Mouse (Mus musculus) CD8-positive naive resting alpha-beta T cell, adult 2 months (primary cell): ENCODE results near the gene Slc7a7.
"Not testable (repeated sequence)": the region's sequence is repeated elsewhere in the genome, so short reads cannot be mapped to it uniquely, and the experiment has no call there.

Experiments used
- DNase-seq, 2 experiments: peaks; one replicate each; pipeline ENCODE4 v3.0.0; 2022; ENCODE audit warnings: low read depth in 2 of 2, low spot score in 2 of 2

The Slc7a7 gene

GRCm38 (mm10) chr14:54381816-54382215 is 35.8 kb downstream of the Slc7a7 start:
- DNase-seq = no peak

- no peak for DNase-seq
These were observed 37.0 kb downstream of the Slc7a7 start for GRCm38 (mm10) chr14:54380616-54381015.

DNA sequence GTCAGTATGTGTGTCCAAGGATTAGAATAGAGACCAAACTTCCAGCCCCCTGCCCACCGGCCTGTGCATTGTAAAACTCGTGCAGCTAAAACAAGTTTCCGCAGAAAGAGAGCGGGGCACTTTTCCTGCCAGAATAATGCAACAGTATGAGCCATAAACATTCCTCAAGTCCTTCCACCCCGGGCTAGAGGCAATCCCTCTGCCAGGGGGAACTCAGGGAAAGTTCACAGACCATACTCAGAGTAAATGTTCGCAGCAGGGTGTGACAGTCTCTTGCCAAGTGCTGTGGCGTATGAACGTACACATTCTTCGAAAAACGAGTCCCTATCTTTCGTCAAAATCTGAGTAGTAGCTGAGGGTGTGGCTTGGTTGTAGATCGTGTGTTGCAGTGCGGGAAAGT is 38.0 kb downstream of the Slc7a7 start:
- no peak for DNase-seq

DNA sequence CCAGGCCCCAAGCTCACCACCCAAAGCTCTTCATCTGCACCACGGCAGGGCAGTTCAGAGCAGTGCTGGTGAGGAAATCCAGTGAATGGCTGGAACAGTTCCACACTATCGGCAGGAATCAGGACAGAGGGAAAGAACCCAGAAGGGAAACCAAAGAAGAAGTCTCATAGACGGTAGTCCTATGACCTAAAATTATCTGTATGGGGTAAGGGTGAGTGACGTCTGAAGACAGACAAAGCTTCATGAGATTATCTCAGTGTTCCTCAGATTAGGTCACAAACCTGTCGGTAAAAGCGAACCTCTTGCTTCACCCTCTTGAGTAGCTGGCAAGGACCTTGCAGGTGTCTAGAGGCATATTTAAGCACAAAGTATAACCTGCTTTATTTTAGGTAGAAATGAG is 40.4 kb downstream of the Slc7a7 start:
- no peak for DNase-seq

- peak; percentile 8 to 39 for DNase-seq
These were observed 41.7 kb downstream of the Slc7a7 start for GRCm38 (mm10) chr14:54375916-54376315.

- no peak for DNase-seq
These were observed 44.7 kb downstream of the Slc7a7 start for GRCm38 (mm10) chr14:54372923-54373322.

GRCm38 (mm10) chr14:54371460-54371859 is 46.1 kb downstream of the Slc7a7 start:
- no peak for DNase-seq

DNA sequence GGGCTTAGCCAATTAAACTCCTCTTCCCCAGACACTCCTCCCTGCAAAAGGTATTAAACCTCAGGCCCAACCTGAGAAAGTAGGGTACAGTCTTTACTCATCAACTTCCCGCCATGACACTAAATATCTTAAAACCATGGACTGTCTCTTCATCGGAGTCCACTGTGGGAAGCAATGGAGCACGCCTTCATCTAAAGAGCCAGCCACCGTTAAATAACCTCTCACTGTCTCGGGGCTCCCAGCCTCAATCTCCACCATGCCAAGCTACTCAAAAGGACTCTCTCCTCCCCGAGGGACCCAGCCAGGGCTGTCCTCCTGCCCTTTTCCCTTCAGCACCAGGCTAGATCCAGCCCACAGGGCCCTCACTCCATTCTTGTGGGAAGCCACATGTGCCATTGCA is 47.0 kb downstream of the Slc7a7 start:
- no peak for DNase-seq

DNA sequence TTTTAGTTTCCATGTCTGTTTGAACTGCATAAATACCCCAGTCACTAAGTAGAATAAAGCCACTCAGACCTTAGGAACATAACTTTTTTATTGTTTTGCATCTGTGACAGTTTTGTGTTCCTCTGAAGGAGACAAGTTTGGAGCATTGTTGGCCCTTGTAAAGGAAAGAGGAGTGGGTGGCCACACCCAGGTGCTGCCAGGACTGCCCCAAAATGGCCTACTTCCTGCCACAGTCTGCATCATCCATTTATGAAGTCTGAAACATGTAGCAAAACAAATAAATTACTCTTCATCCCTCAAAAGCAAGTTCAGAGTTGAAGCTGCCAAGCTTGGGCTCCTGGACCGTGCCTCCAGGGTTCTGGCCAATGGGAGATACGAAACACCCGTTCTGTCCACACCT is 48.2 kb downstream of the Slc7a7 start:
- DNase-seq = no peak

DNA sequence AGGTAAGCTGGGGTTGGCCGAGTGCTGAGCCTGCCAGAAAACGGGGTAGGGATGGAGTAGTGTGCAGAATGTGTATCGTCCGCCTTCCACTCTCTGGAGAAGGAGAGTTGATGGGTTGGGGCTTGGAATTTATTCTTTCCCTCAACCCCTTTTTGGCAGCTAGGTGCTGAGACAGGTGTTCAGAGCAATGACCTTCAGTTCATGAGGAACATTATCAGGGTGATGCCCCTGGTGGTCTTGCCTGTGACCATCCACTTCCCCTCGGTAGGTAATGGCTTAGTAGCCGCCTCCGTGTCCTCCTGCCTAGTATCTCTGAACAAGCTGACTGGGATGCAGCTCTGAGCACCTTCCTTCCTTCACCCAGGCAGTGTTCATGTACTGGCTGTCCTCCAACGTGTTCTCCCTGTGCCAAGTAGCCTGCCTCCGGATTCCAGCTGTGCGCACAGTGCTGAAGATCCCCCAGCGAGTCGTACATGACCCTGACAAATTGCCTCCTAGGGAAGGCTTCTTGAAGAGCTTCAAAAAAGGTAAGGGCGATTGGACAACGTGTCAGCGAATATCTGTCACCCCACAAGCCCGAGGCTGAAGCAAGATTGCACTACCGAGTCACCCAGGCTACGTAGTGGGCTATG is 50.0 kb downstream of the Slc7a7 start:
- no peak for DNase-seq

GRCm38 (mm10) chr14:54366581-54366980 is 51.0 kb downstream of the Slc7a7 start:
- no peak for DNase-seq

DNA sequence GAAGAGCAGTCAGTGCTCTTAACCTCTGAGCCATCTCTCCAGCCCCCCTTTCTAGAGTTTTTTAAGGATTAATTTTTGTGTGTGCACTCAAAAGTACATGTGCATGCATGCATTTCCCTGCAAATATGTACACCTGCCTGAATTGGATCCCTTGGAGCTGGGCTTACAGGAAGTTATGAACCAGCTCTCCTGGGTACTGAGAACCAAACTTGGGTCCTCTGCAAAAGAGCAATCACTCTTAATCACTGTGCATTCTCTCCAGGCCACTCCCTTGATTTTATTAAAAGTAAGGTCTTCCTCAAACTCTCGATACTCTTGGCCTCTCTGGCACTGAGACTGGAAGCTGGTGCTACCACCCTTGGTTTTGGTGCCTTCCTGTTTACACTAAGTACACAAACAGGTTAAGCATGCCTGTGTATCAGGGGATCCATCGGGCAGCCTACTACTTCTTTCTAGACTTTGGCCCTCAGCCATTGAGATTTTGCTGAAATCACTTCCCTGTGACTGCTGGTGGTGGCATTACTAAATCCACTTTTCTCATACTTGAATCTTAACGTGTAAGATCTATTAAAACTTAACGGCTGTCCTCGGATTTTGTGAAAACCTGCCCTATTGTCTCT is 52.4 kb downstream of the Slc7a7 start:
- no peak for DNase-seq

DNA sequence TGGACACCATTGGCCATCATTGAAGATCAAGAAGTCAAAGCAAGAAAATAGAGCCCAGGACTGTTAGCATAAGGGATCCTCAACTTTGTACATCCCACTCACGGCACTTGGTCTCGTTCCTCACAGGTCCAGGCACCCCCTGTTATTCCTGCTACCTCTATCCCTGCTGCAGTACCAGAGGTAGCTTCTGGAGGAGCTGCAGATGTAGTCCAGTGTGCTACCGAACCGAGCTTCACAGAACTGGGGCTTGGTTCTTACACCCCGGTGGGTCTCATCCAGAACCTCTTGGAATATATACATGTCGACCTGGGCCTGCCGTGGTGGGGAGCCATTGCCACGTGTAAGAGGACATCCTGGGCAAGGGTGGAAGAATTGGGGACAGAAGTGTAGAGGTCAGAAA is 54.4 kb downstream of the Slc7a7 start:
- DNase-seq = no peak

- peak; percentile 95 to 97 for DNase-seq
These were observed 56.8 kb downstream of the Slc7a7 start, which contains the start of gene Oxa1l for GRCm38 (mm10) chr14:54360577-54361340. Gene Oxa1l, plus strand, starts transcription at chr14:54360834.

GRCm38 (mm10) chr14:54354406-54354805 is 63.2 kb downstream of the Slc7a7 start:
- DNase-seq = no peak

GRCm38 (mm10) chr14:54352314-54352713 is 65.3 kb downstream of the Slc7a7 start:
- DNase-seq = no peak

DNA sequence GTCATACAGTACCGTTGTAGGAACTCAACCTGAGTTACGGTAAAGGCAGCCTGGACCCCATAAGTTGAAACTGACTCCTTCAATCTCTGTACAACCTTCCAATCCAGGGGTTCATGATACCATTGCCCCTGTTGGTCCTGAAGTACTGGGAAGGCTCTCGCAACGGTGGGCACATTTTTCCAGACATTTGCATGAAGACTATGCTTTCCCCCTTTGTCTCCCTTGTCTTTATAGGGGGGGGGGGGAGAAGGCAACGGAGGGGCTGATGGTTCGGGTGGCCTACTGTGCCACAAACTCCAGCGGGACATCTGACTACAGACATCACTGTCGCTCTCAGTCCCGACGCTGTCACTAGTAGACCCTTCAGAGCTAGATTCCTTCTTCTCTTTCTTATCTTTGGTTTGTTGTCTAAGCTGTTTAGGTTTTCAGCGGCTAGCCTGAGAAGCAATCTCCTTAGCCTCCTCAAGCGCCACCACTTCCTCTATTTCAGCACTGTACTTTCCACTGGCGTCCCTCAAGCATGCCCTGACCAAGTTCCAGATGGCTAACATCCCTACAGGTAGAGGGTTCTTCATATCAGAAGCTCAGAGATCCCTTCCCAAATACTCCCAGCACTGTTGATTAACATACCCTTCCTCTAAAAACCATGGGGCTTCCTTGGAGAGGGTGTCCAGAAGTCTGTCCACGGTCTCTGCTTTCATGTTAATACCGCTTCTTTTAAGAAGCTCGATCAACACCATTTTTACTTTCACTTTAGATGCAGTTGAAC is 66.6 kb downstream of the Slc7a7 start:
- not testable (repeated sequence) for DNase-seq

- DNase-seq = not testable (repeated sequence)
These were observed 75.8 kb downstream of the Slc7a7 start for GRCm38 (mm10) chr14:54341807-54342206.

GRCm38 (mm10) chr14:54340836-54341235 is 76.7 kb downstream of the Slc7a7 start:
- DNase-seq = no peak

DNA sequence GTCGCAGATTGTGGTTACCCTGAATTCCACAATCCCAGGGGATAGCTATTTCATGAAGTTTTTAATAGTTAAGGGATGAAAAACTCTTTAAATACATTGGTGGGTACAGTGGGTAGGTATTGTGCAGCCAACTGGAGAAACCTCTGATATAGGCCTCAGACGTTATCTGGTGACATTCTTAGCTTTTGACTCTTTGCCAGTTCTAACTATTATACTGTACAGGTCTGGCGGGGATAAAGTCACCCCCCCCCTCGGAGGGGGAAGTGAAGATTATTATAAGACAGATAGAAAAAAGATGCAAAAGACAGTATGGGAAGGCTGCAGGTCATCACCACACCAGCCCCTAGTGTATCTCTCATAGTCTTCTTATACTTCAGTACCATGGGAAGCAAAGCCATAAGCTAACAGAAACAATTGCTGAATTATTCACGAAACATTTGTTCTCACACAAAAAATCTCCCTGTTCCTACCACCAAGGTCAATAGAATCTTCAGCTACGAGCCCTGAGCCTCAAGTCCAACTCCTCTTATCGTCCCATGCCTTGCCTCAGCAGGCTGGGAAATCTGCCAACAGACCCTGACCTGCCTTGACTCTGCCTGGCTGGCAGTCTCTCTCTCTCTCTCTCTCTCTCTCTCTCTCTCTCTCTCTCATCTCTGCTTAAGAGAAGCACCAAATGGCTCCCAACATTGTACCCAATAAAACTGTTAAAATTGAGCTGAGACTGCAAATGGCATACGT is 84.0 kb downstream of the Slc7a7 start:
- DNase-seq = no peak
